Mouse (Mus musculus): ENCODE measurements around the gene Slc44a2.
"Not testable (repeated sequence)": the region's sequence is repeated elsewhere in the genome, so short reads cannot be mapped to it uniquely, and the experiment has no call there.

The Slc44a2 gene

DNA sequence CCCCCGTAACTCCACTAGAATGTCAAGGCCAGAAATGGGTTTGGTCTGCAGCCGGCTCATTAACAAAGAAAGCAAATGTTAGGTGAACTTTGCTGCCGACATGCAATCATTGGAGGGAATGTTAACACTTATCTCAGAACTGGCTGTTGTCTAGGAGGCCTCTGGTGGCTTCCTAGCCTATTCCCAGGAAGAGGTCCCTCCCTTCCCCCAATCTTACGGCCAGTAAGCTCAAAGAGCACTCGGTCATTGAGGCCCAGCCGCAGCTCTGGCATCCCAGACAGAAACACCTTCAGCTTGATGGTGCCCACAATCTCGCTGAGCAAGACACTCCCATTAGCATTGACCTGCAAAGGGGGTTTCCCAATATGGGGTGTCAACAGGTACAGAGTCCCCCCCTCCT is 15.4 kb upstream of the Slc44a2 start:
- DNase-seq: no peak

DNA sequence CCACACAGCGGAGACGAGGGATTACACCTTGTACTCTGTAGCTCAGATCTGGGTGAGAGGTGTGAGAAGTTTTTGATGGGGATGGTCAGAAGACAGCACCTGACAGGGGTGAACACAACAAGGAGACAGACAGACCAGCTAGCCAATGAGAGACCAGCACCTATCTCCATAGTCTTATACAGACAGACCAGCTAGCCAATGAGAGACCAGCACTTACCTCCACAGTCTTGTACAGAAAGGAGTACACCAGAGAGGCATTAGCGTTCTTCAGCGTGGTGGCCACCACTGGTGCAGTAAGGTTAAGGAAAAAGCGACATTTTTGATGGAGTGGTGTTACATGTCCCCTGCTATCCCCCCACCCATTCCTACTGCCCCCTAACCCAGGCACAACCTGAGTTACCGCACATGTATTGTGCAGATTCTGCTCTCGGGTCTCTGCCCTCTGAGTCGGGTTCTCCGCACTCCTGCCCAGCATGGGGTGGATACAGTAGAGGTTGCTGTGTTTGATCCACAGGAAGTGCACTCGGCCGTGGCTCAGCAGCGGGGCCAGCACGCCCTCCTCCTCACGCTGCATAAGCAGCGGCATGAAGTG is 11.3 kb upstream of the Slc44a2 start:
- peak; percentile 56 for DNase-seq

DNA sequence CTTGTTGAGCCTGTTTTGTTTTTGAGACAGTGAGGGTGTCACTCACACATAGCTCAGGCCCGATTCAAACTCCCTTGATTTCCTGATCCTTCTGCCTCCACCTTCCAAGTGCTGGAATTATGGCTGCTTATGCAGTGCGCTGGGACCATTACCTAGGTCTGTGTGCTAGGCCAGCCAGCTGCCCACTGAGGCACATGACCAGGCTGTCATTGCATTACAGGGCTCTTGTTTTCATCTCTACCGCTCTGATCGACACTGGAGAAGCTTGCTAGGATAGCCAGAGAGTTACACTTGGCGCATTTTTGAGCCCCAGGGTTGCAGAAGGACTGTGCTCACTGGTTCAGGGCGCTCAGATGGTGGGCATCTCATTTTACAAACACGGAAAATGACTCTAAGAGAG is 8.8 kb upstream of the Slc44a2 start:
- DNase-seq: no peak

DNA sequence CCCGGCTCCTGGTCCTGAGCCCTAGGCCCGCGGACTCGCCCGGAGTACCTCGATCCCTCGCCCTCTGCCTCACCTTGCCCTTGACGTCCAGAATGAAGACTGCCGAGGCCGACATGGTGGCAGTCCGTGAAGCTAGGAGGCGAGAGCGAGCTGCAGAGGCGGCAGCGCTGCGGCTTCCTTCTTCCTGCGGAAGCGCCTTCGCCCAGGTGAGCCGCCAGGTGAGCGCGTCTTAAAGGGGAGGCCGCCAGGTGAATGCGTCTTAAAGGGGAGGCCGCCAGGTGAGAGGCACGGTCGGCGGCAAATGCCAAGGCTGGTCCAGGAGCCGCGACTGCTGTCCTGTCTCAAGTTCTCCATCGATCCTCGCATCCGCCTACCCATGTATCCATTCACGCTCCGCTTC is 8.4 kb upstream of the Slc44a2 start, which contains the start of gene Ap1m2:
Gene Ap1m2, minus strand, starts transcription at position 204 of the 400 bp plus-strand sequence.
- DNase-seq: peak; percentile 76

DNA sequence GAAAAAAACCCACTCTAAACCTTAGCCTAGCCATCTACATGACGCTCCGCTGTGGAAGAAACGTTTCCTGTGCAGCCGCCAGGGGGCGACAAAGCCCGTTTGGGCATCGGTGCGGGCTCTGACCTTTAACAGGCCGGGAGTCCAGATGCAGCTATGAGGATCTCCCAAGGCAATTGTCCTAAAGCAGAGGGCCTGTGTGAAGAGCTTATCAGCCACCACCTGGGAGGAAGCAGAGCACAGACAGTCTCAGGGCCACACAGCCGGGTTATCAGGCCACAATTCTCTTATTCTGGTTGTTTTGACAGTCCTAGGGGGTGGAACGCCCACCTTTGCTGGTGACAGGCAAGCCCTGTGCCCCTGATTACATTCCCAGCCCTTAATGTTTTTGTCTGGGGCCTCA is 7.1 kb upstream of the Slc44a2 start:
- peak; percentile 92 for DNase-seq

DNA sequence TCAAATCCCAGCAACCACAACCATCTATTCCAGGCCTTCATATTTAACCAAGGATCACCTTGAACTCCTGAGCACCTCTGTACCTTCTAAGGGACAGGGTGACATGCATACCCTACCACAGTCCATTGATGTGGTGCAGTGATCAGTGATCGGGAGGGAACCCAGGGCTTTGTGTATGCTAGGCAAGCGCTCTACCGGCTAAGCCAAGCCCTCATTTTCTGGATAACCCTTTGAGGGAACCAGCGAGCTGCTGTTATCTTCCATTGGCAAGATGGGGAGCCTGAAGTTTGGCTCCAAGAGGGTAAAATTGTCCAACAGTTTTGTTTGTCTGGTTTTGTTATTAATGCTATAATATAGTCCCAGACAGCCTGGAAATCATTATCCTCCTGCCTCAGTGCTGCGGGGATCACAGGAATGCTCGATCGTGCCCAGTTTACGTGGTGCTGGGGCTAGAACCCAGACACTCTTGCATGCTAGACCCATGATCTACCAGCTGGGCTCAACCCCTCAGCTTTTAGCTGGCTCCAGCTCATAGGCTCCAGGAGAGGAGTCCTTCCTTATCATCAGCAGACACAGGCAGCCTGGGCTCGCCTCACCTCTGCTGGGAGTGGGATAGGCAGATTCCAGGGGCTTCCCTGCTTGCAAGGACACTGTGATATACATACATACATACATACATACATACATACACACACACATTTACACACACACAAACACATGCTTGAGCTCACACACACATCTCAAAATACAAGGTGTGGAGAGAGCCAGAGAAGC is 5.9 kb upstream of the Slc44a2 start:
- no peak for DNase-seq

DNA sequence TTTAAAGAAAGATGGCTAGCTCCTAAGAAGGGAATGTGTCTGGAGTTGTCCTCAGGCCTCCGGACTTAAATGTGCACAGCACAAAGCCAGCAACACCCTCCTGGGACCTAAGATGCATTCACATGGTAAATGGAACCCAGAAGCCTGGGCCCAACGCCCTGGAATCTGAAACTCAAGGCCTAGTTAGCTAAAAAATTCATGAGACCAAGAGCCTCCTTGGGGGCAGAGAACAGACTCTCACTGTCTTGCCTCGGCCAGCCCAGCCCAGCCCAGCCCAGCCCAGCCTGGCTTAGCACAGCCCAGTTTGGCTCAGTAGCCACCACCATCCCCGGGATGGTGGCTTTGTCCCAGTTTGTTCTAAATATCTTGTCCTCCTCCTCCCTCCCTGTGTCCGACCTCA is 5.1 kb upstream of the Slc44a2 start:
- no peak for DNase-seq

DNA sequence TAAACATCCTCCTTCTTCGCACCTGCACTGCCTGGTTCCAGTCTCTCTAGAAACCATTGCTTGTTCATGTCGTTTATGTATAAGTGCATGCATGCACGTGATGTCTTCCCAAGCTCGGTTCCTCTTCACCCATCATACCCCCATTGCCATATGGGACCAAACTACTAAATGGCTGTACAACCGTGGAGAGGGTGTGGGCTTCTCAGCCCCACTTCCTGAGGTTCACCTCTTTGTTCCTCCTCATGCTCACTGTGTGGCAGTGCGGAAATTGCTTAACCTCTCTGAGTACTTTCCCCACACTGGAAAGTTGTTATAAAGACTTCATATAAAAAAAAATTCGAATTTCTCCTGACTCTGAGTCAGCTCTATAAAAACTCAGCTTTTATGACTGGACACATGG is 3.8 kb upstream of the Slc44a2 start:
- peak; percentile 39 for DNase-seq

DNA sequence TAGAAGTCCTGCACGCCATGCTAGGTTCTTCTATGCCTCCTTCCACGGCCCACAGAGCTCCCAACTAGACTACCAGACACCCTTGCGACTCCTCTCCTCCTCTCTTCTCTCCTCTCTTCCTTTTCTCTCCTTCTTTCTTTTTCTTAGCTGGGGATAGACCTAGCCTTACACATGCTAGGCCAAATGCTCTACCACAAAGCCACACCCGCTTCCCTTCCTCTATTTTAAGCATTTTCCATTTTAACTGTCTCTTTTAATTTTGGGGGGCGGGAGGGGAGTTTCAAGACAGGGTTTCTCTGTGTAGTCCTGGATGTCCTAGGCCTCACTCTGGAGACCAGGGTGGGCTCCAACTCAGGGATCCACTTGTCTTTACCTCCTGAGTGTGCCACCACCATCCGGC is 1.7 kb upstream of the Slc44a2 start:
- DNase-seq: no peak

DNA sequence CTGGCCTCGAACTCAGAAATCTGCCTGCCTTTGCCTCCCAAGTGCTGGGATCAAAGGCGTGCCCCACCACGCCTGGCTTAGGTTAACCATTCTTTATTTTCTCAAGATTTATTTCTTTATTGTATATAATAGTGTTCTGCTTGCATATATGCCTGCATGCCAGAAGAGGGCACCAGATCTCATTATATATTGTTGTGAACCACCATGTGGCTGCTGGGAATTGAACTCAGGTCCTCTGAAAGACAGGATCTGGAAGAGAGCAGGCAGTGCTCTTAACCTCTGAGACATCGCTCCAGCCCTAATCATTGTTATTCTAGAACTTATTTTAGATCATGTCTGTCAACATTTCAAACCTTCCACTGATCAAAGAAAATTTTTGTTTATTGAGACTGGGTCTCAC is 995 bp upstream of the Slc44a2 start:
- no peak for DNase-seq

DNA sequence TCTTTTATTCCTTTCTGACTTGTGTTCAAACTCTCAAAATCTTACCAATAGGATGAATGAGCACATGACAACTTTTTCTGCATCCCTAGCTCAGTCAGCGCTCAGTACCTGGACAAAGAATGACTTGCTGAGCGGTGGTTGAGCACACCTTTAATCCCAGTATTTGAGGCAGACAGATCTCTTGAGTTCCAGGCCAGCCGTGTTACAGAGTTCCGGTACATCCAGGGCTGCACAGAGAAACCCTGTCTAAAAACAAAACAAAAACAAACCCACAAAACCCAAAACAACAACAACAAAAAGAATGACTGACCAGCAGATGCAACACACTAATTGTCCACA is 249 bp upstream of the Slc44a2 start:
- no peak for DNase-seq

DNA sequence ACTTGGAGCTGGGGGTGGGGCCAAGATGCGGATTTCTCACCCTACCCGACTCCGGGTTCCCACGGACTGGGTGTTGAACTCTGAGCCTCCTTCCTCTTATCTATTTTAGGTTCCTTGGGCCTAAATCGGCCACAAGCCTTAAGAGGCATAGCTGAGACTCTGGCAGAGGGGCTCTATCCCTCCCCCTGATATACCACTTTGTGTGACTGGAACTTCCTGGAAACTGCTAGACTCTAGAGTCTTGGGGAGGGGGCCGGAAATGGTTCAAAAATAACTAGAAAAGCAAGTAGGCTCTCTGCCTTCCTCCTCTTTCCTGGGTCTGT is 976 bp downstream of the Slc44a2 start:
- peak; percentile 76 for DNase-seq

DNA sequence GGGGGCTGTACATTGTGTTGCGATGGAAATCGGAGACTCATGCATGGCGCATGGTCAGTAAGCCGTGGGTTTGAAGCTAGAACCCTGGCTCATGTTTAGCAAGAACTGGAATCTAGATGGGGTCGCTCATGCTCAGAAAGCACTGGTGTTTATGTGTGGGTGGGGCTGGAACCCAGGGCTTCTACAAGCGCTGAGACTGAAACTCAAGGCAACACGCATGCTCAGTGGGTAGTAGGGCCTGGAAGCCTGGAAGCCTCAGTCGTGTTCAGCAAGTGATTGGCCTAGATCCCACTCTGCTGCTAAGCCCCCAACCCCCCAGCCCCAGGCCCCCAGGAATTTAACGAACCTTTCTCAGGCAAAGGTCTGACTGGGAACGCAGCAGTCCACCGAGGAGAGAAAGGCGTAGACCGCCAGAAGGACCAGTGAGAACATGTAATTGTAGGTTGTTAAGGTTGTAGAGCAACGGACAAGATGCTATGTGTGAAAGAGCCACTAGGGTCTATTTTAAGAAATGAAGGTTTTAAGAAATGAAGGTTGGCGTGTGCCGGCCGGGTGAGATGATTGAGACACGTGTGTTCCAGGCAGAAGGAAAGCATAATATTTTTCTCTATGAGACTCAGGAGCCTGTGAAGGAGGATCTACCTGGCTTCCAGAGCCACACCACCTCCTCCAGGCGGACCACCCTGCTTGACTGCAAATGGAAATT is 1.9 kb downstream of the Slc44a2 start:
- no peak for DNase-seq

DNA sequence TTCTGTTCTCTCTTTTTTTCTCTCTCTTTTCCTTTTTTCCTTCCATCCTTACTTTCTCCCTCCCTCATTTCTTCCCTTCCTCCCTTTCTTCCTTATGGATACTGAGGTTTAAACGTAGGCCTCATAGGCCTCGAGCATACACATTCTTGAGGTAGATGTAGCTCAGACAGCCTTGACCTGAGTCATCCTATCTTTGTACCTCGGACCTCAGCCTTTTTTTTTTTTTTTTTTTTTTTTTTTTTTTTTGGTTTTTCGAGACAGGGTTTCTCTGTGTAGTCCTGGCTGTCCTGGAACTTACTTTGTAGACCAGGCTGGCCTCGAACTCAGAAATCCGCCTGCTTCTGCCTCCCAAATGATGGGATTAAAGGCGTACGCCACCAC is 2.4 kb downstream of the Slc44a2 start:
- not testable (repeated sequence) for DNase-seq

DNA sequence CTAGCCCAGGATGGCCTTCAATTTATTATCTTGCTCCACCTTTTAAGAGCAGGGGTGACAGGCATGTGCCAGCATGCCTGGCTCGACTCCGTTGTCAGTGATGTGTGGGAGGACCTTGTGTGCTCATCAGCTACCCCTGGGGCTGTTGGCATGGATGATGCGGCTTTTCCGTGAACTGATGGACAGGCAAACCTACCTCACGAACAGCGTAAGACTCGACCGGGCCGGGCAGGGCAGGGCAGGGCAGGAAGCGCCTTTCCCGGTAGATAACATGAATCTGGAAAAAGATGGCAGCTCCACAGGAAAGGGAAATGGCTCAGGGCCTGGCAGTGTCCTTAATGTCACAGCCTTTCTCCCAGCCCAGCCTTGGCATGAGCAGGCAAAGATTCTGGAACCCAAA is 3.8 kb downstream of the Slc44a2 start:
- peak; percentile 78 for DNase-seq

DNA sequence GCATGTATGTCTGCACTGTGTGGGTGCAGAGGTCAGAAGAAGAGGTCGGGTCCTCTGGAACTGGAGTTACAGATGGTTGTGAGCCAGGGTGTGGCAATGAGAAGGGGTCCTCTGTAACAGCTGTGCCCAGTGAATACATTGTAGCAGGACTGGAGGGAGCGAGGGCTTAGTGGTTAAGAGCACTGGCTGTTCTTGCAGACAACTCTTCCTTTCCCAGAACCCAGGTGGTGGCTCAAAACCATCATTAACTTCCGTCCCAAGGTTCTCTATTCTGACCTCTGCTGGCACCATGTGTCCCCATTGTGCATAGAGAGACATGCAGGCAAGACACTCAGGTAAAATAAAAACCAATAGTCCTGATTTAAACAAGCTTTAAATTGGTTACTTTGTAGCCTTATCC is 7.1 kb downstream of the Slc44a2 start:
- DNase-seq: no peak

DNA sequence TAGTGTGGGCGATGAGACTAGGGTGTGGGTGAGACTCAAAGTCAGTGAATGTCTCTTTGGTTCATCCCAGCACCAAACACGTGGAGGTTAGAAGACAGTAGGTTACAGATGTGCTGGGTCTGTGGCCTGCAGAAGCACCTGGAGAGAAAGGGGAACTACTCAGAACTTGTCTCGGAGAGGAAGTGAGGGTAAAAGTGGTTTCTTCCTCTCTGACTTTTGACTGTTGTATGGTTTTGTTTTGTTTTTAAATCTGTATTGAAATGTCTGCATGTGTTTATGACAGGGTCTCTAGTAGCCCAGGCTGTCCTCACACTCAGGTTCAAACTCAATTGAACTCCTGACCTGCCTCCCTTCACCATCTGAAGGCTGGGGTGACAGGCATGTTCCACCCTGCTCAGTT is 7.5 kb downstream of the Slc44a2 start:
- peak; percentile 26 for DNase-seq

DNA sequence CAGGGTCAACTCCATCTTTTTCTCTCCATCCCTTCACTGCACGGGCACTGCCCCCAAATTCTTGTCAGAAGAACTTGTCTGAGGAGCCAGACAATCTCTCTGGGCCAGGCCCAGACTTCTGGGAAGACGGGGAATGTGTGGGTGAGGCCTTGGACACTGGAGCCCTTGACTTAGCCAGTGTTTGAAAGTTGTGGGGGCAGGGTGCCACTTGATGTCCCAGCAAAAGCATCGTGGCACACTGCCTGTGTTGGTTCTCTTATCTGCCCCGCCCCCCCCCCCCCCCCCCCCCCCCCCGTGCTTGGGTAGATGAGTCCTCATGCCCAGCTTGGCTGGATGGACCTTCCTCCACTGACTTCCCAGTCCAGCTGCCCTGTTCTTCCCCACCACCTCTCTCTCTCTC is 8.5 kb downstream of the Slc44a2 start:
- DNase-seq: peak; percentile 87

DNA sequence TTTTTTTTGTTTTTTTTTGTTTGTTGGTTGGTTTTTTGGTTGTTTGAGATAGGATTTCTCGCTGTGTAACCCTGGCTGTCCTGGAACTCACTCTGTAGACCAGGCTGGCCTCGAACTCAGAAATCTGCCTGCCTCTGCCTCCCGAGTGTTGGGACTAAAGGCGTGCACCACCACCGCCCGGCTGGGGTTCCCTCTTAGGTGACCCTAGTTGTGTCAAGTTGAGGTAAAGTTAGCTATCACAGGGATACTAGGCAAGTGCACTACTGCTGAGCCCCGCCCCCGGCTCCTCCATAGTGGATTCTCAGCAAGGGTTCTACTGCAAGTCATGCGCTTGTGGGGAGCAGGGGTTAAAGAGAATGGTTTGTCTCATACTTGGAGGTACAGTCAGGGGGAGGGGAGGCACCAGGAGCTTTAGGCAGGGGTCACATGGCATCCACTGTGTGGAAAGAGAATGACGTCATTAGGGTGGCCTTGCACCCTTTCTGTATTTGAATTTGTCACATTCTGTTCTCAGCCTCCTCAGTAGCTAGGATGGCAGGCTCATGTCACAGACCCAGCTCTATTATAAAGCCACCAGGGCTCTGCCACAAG is 9.3 kb downstream of the Slc44a2 start:
- peak; percentile 40 for DNase-seq

DNA sequence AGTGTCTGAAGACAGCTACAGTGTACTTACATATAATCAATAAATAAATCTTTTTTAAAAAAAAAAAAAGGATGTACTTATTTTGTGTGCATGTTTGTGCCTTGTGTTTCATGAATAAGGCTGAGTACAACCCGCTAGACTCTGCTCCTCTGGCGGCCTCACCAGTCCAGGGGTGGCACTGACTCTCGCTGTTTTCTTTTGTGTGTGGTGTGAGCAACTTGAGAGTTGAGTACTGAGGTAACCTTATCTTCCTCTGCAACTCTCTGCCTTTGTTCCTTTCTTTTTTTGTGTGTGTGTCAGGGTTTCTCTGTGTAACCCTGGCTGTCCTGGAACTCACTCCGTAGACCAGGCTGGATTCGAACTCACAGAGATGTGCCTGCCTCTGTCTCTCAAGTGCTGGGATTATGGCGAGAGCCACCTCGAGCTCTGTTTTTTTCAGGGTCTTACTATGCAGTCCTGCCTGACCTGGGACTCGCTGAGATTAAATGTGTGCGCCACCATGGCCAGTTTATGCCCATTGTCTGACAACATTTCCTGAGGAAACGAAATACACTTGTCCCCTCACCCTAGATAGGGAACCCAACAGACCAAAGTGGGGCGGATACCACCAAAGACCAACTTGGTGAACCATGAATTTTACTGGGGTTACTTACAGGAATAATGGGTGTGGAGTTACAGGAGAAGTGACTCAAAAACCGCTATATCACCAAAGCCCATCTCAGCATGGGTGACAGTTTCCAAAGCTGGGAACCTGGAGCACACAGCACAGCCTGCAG is 11.1 kb downstream of the Slc44a2 start:
- DNase-seq: no peak

DNA sequence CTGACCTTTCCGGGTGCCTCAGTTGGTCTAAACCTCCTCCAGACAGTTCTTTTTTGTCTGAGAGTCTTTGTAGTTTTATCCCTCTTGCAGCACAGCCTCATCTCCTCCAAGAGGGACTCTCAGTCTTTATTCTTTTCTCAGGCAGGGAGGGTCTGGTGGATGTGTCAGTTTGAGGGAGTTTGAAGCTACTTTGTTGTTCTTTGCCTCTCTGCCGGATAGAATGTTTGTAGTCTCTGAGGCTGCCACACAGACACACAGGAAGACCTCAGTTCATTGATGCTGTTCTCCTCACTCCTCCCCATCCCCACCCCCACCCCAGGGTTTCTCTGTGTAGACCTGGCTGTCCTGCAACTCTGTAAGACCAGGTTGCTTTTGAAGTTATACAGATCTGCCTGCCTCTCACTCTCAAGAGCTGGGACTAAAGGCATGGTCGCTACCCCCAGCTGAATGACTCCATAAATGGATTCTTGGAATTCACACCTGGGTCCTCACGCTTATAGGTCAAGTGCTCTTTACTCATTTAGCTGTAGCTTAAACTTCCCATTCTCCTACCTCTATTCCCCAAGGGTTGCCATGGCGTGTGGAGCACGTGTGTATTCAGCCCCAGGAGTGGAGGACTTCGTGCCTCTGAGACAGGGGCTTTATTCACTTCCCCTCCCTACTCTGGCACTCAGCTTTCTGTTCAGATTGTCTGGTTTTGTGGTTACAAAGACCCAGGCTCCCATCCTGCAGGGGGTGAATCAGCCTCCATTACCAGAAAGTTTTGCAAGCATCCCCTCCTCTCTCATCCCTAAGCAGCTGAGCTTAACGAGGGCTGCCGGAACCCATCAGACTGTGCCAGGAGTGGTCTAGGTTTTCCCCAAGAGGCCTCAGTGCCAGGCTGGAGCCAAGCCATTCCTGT is 11.9 kb downstream of the Slc44a2 start:
- no peak for DNase-seq

DNA sequence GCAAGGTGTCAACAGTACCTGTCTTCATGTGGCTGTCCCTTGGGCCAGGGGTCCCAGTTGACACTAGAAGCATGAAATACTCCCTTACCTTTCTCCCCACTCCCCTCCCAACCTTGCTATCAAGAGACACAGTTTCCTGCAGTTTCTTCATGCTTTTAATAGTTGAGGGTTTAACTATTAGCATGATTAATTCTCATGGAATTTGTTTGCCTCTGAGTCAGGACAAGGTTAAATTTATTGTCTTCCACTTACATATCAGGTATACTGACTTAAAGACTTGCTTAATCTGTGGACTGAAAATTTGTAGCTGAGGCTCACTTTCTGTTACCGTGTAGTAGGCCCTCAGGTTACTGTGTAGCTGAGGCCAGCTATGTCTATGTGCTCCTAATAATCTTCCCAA is 13.0 kb downstream of the Slc44a2 start:
- no peak for DNase-seq

Data from lung, postnatal 36 days (tissue).